Mouse (Mus musculus): ENCODE measurements around the gene Rps27rt. TPM values are rescaled to one million over a fixed set of nuclear protein-coding genes. Genes with fewer than 3 reads are reported as not detected.
"Not testable (repeated sequence)": the region's sequence is repeated elsewhere in the genome, so short reads cannot be mapped to it uniquely, and the experiment has no call there.

The Rps27rt gene
- polyA plus RNA-seq (2015; fragmentation: Nextera tagmentation; extraction: Ambion mirVana), result 125 and 458 TPM in 2 replicates

GRCm38 (mm10) chr9:114982689-114983360 lies at the start of gene Rps27rt:
Gene Rps27rt, minus strand, starts transcription at chr9:114982739.
- no peak within 1 kb of the TSS for H3K4me3 ChIP-seq (ENCODE audit: low read length)
- H3K9ac ChIP-seq (ENCODE audit: low read length), result no peak within 1 kb of the TSS
- H3K4me1 ChIP-seq (ENCODE audit: control insufficient read depth, insufficient read depth, low read length), result peaks cover 3% of the 10 kb centered on the region; the same call in 1 of the 2 replicates
- no peak within 1 kb of the TSS for H3K27ac ChIP-seq (ENCODE audit: low read length)
- WGBS, result 88% methylated on average over 16 of the region's 16 CpGs
- peaks cover 4% of the 10 kb centered on the region for H3K9me3 ChIP-seq (replicated peaks; ENCODE audit: control insufficient read depth, low read length)
- no peak within 1 kb of the TSS for H3K4me2 ChIP-seq (ENCODE audit: low read depth, low read length)
- H3K36me3 ChIP-seq (ENCODE audit: control insufficient read depth, insufficient read depth), result no peaks in the 10 kb centered on the region
- peaks cover 9% of the 10 kb centered on the region for H3K27me3 ChIP-seq (ENCODE audit: control insufficient read depth, insufficient read depth, low read length)
- ATAC-seq (replicated peaks; ENCODE audit: extremely low read depth, insufficient read depth, low FRiP score), result no peak

DNA sequence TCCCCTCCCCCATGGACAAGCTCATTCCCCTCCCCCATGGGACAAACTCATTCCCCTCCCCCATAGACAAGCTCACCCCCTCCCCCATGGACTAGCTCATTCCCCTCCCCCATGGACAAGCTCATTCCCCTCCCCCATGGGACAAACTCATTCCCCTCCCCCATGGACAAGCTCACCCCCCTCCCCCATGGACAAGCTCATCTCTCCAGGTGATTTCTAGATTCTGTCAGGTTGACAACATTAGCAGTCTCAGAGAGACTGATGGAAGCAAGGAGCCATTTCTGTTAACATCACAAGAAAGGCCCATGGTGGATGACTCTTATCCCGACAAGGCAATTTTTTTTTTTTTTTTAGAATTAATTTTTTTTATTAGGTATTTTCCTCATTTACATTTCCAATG lies 48.5 kb upstream of the Rps27rt start:
- not testable (repeated sequence) for ATAC-seq (replicated peaks; ENCODE audit: extremely low read depth, insufficient read depth, low FRiP score); H3K36me3 ChIP-seq (ENCODE audit: control insufficient read depth, insufficient read depth); H3K4me3 ChIP-seq (ENCODE audit: low read length); H3K27ac ChIP-seq (ENCODE audit: low read length); H3K9ac ChIP-seq (ENCODE audit: low read length); H3K4me1 ChIP-seq (ENCODE audit: control insufficient read depth, insufficient read depth, low read length); H3K4me2 ChIP-seq (ENCODE audit: low read depth, low read length); H3K27me3 ChIP-seq (ENCODE audit: control insufficient read depth, insufficient read depth, low read length); H3K9me3 ChIP-seq (replicated peaks; ENCODE audit: control insufficient read depth, low read length)
- WGBS, result 93% methylated on average over 1 of the region's 1 CpGs

DNA sequence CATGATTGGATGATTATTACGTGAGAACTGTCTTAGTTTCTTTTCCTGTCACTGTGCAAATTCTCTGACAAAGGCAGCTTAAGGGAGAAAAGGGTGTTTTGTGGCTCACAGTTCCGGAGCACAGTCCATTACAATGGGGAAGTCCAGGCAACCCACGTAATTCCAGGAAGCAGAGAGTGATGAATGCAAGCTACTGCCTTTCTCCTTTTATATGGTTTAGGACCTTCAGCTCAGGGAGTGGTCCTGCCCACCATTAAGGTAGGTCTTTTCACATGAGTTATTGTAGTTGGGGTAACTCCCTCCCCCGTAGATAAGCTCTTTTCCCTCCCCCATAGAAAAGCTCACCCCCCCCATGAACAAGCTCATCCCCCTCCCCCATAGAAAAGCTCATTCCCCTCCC lies 48.0 kb upstream of the Rps27rt start:
- Histone ChIP-seq H3K4me3 (ENCODE audit: low read length) (no peak overlapping the region), H3K27me3 (ENCODE audit: control insufficient read depth, insufficient read depth, low read length) (no peaks in the 10 kb centered on the region), H3K4me1 (ENCODE audit: control insufficient read depth, insufficient read depth, low read length) (no peaks in the 10 kb centered on the region), H3K36me3 (ENCODE audit: control insufficient read depth, insufficient read depth) (no peaks in the 10 kb centered on the region), H3K9ac (ENCODE audit: low read length) (no peak overlapping the region), H3K27ac (ENCODE audit: low read length) (no peak overlapping the region), H3K9me3 (replicated peaks; ENCODE audit: control insufficient read depth, low read length) (no peaks in the 10 kb centered on the region; the same call in 1 of the 2 replicates), H3K4me2 (ENCODE audit: low read depth, low read length) (no peak overlapping the region)
- ATAC-seq (replicated peaks; ENCODE audit: extremely low read depth, insufficient read depth, low FRiP score), result no peak
- WGBS, result 77% methylated on average over 4 of the region's 4 CpGs

GRCm38 (mm10) chr9:115029307-115029706 lies 46.8 kb upstream of the Rps27rt start:
- H3K9me3 ChIP-seq (replicated peaks; ENCODE audit: control insufficient read depth, low read length), result no peaks in the 10 kb centered on the region; the same call in 1 of the 2 replicates
- no peak overlapping the region for H3K9ac ChIP-seq (ENCODE audit: low read length)
- peaks cover 6% of the 10 kb centered on the region; the same call in 1 of the 2 replicates for H3K4me1 ChIP-seq (ENCODE audit: control insufficient read depth, insufficient read depth, low read length)
- no peaks in the 10 kb centered on the region for H3K36me3 ChIP-seq (ENCODE audit: control insufficient read depth, insufficient read depth)
- no peak overlapping the region for H3K27ac ChIP-seq (ENCODE audit: low read length)
- H3K27me3 ChIP-seq (ENCODE audit: control insufficient read depth, insufficient read depth, low read length), result no peaks in the 10 kb centered on the region
- ATAC-seq (replicated peaks; ENCODE audit: extremely low read depth, insufficient read depth, low FRiP score), result no peak
- no peak overlapping the region for H3K4me3 ChIP-seq (ENCODE audit: low read length)
- no peak overlapping the region for H3K4me2 ChIP-seq (ENCODE audit: low read depth, low read length)
- 27% methylated on average over 3 of the region's 3 CpGs for WGBS

GRCm38 (mm10) chr9:115023708-115024383 lies 41.3 kb upstream of the Rps27rt start:
- H3K27me3 ChIP-seq (ENCODE audit: control insufficient read depth, insufficient read depth, low read length), result no peaks in the 10 kb centered on the region
- H3K9ac ChIP-seq (ENCODE audit: low read length), result no peak overlapping the region
- peaks cover 18% of the 10 kb centered on the region for H3K4me1 ChIP-seq (ENCODE audit: control insufficient read depth, insufficient read depth, low read length)
- peak overlapping the region; percentile 13; the same call in 1 of the 2 replicates for H3K4me3 ChIP-seq (ENCODE audit: low read length)
- H3K9me3 ChIP-seq (replicated peaks; ENCODE audit: control insufficient read depth, low read length), result peaks cover 3% of the 10 kb centered on the region; the same call in 1 of the 2 replicates
- peak overlapping the region; percentile 67 for H3K27ac ChIP-seq (ENCODE audit: low read length)
- peak; percentile 64; the same call in 1 of the 2 replicates for ATAC-seq (replicated peaks; ENCODE audit: extremely low read depth, insufficient read depth, low FRiP score)
- 50% methylated on average over 10 of the region's 10 CpGs for WGBS
- H3K36me3 ChIP-seq (ENCODE audit: control insufficient read depth, insufficient read depth), result no peaks in the 10 kb centered on the region
- H3K4me2 ChIP-seq (ENCODE audit: low read depth, low read length), result peak overlapping the region; percentile 52

- Histone ChIP-seq H3K4me2 (ENCODE audit: low read depth, low read length) (no peak overlapping the region), H3K27me3 (ENCODE audit: control insufficient read depth, insufficient read depth, low read length) (no peaks in the 10 kb centered on the region), H3K9ac (ENCODE audit: low read length) (no peak overlapping the region), H3K27ac (ENCODE audit: low read length) (no peak overlapping the region), H3K9me3 (replicated peaks; ENCODE audit: control insufficient read depth, low read length) (peaks cover 3% of the 10 kb centered on the region; the same call in 1 of the 2 replicates), H3K4me1 (ENCODE audit: control insufficient read depth, insufficient read depth, low read length) (peaks cover 18% of the 10 kb centered on the region), H3K36me3 (ENCODE audit: control insufficient read depth, insufficient read depth) (no peaks in the 10 kb centered on the region), H3K4me3 (ENCODE audit: low read length) (no peak overlapping the region)
- WGBS, result 76% methylated on average over 3 of the region's 3 CpGs
- ATAC-seq (replicated peaks; ENCODE audit: extremely low read depth, insufficient read depth, low FRiP score), result no peak
Measured at GRCm38 (mm10) chr9:115023137-115023536, 40.6 kb upstream of the Rps27rt start.

GRCm38 (mm10) chr9:115021419-115021818 lies 38.9 kb upstream of the Rps27rt start:
- H3K4me3 ChIP-seq (ENCODE audit: low read length), result no peak overlapping the region
- ATAC-seq (replicated peaks; ENCODE audit: extremely low read depth, insufficient read depth, low FRiP score), result no peak
- H3K4me1 ChIP-seq (ENCODE audit: control insufficient read depth, insufficient read depth, low read length), result peaks cover 18% of the 10 kb centered on the region
- no peak overlapping the region for H3K27ac ChIP-seq (ENCODE audit: low read length)
- H3K36me3 ChIP-seq (ENCODE audit: control insufficient read depth, insufficient read depth), result no peaks in the 10 kb centered on the region
- H3K27me3 ChIP-seq (ENCODE audit: control insufficient read depth, insufficient read depth, low read length), result no peaks in the 10 kb centered on the region
- no peak overlapping the region for H3K9ac ChIP-seq (ENCODE audit: low read length)
- H3K9me3 ChIP-seq (replicated peaks; ENCODE audit: control insufficient read depth, low read length), result peaks cover 3% of the 10 kb centered on the region; the same call in 1 of the 2 replicates
- WGBS, result 87% methylated on average over 2 of the region's 2 CpGs
- H3K4me2 ChIP-seq (ENCODE audit: low read depth, low read length), result no peak overlapping the region

DNA sequence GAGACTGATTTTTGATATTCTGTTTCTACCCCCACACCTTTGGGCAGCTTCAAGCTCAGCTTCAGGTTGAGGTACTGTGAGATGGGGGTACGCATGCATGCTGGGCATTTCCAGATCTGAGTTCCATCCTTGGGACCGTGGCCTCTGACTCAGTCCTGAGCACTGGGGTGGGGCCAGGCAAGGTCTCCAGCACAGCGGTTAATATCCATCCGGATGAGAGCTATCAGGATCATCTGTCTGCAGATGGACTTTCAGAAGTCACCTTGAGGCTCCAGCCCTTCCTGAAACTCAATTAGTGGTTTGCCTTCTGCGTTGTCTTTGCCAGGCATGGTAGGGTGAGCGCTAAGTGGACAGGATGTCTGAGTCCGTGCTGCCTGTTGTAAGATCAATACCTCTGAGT lies 37.6 kb upstream of the Rps27rt start:
- Histone ChIP-seq H3K4me2 (ENCODE audit: low read depth, low read length) (no peak overlapping the region), H3K9me3 (replicated peaks; ENCODE audit: control insufficient read depth, low read length) (peaks cover 7% of the 10 kb centered on the region), H3K27me3 (ENCODE audit: control insufficient read depth, insufficient read depth, low read length) (no peaks in the 10 kb centered on the region), H3K36me3 (ENCODE audit: control insufficient read depth, insufficient read depth) (no peaks in the 10 kb centered on the region), H3K4me1 (ENCODE audit: control insufficient read depth, insufficient read depth, low read length) (peaks cover 18% of the 10 kb centered on the region), H3K27ac (ENCODE audit: low read length) (no peak overlapping the region), H3K4me3 (ENCODE audit: low read length) (no peak overlapping the region), H3K9ac (ENCODE audit: low read length) (no peak overlapping the region)
- no peak for ATAC-seq (replicated peaks; ENCODE audit: extremely low read depth, insufficient read depth, low FRiP score)
- 83% methylated on average over 7 of the region's 7 CpGs for WGBS

GRCm38 (mm10) chr9:115012367-115012766 lies 29.8 kb upstream of the Rps27rt start:
- Histone ChIP-seq H3K27ac (ENCODE audit: low read length) (no peak overlapping the region), H3K4me2 (ENCODE audit: low read depth, low read length) (no peak overlapping the region), H3K4me1 (ENCODE audit: control insufficient read depth, insufficient read depth, low read length) (peaks cover 6% of the 10 kb centered on the region), H3K4me3 (ENCODE audit: low read length) (no peak overlapping the region), H3K36me3 (ENCODE audit: control insufficient read depth, insufficient read depth) (0 out of 2 replicates have a peak, but pooled peaks cover 2% of the 10 kb centered on the region), H3K9me3 (replicated peaks; ENCODE audit: control insufficient read depth, low read length) (peaks cover 12% of the 10 kb centered on the region), H3K27me3 (ENCODE audit: control insufficient read depth, insufficient read depth, low read length) (no peaks in the 10 kb centered on the region), H3K9ac (ENCODE audit: low read length) (no peak overlapping the region)
- no peak for ATAC-seq (replicated peaks; ENCODE audit: extremely low read depth, insufficient read depth, low FRiP score)
- 59% methylated on average over 12 of the region's 12 CpGs for WGBS

All from heart, embryonic 16.5 days (tissue).